Mouse (Mus musculus) T-cell, adult 66 days (primary cell): ENCODE data around the gene Entpd5. TPM values are rescaled to one million over a fixed set of nuclear protein-coding genes. Genes with fewer than 3 reads are reported as not detected.

Experiments used
- total RNA-seq, 2 experiments: library from RNA; stranded (reverse); gene quantifications; 3 replicates in 1 of 2; 4 replicates in 1 of 2; pipeline ENCODE4 v1.2.4; 2023

The Entpd5 gene
- 10 to 100 TPM; 40.1 to 47.5 TPM for total RNA-seq

GRCm38 (mm10) chr12:84408819-84409507, at the start of gene Entpd5, which contains the start of gene Bbof1:
Entpd5 (minus strand) TSS chr12:84409029.
Bbof1 (plus strand) TSS chr12:84409071.

GRCm38 (mm10) chr12:84450718-84451646, 42.2 kb upstream of the Entpd5 start, which contains the start of the genes Aldh6a1 and Lin52:
Aldh6a1 (minus strand) TSS chr12:84451004.
Lin52 (plus strand) TSS chr12:84451422.

GRCm38 (mm10) chr12:84416834-84417604, 8.2 kb upstream of the Entpd5 start, which contains the start of gene Rnf113a2:
Rnf113a2 (plus strand) TSS chr12:84417196.

GRCm38 (mm10) chr12:84361555-84362489, 47.0 kb downstream of the Entpd5 start, which contains the start of the genes Coq6 and Fam161b:
Coq6 (plus strand) TSS chr12:84361657.
Fam161b (minus strand) TSS chr12:84361833.

Other genes starting within 250 kb of the Entpd5 start
- 10 to 100 TPM; 90.8 to 95.5 TPM for gene Elmsan1, start 190.1 kb downstream of the Entpd5 start, total RNA-seq
- 10 to 100 TPM; 17.4 to 19.6 TPM for gene Ptgr2, start 123.8 kb downstream of the Entpd5 start, total RNA-seq
- gene Zfp410, start 92.2 kb downstream of the Entpd5 start, total RNA-seq = 10 to 100 TPM; 71.7 to 81.9 TPM
- gene Coq6, start 47.4 kb downstream of the Entpd5 start, total RNA-seq = 10 to 100 TPM; 22.9 to 23.9 TPM
- gene Fam161b, start 47.2 kb downstream of the Entpd5 start, total RNA-seq = 1 to 10 TPM; 1.3 TPM
- gene Bbof1, start within 50 bp of the Entpd5 start, total RNA-seq = 1 to 10 TPM; 1.5 to 1.9 TPM
- gene Rnf113a2, start 8.2 kb upstream of the Entpd5 start, total RNA-seq = 10 to 100 TPM; 34.9 to 37.8 TPM
- 10 to 100 TPM; 10.8 to 12.8 TPM for gene Aldh6a1, start 42.0 kb upstream of the Entpd5 start, total RNA-seq
- gene Lin52, start 42.4 kb upstream of the Entpd5 start, total RNA-seq = 10 to 100 TPM; 18.6 to 19.0 TPM
- gene Vsx2, start 160.7 kb upstream of the Entpd5 start, total RNA-seq = not detected
- 10 to 100 TPM; 20.1 to 20.7 TPM for gene Abcd4, start 208.4 kb upstream of the Entpd5 start, total RNA-seq
- gene Vrtn, start 232.0 kb upstream of the Entpd5 start, total RNA-seq = not detected